In the genomic region with DNA sequence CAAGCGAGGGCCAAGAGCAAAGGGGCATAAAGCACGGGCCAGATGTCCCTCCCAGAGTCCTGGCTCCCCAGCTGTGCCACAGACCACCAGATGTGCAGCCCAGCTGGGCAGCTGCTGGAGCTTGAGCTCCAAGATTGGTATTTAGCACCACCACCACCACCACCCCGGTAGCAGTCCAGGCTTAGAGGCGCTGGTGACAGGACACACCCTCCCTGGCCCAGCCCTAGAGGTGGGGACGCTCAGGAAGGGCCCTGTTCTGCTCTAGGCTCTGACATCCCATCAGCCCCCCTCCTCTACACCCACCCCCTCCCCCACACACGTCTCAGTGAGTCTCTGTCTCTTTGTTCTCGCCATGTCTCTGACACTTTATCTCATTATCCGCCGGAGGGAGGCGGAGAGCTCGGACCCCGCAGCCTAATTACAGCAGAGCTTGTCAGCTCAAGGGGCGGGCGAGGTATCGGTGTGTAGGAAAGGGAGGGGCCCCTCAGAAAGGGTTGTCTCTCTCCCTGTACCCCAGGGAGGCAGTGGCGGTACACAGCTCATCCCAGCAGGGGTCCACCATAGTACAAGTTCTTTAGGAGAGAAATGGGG, we compare ENCODE assay signal across 8 mouse cellular contexts. TPM values are rescaled to one million over a fixed set of nuclear protein-coding genes. Genes with fewer than 3 reads are reported as not detected.
DNase-seq lines count a peak whose midpoint lies in the region; ATAC-seq lines count a peak whose summit lies in the region.

No protein-coding gene starts in this region.

- H3K9me3 ChIP-seq in heart, embryonic 13.5 days, result no peaks in the 10 kb centered on the region
- no peaks in the 10 kb centered on the region for H3K9me3 ChIP-seq in intestine, embryonic 15.5 days
- H3K9me3 ChIP-seq in neural tube, embryonic 11.5 days (ENCODE audit: control insufficient read depth, low read length), result no peaks in the 10 kb centered on the region

- peak overlapping the region; percentile 77 for H3K9ac ChIP-seq in heart, embryonic 13.5 days
- H3K9ac ChIP-seq in intestine, embryonic 15.5 days, result peak overlapping the region; percentile 24; the same call in 1 of the 2 replicates
- peak overlapping the region; percentile 9 for H3K9ac ChIP-seq in neural tube, embryonic 11.5 days (ENCODE audit: low read length)

- H3K27ac ChIP-seq in heart, embryonic 13.5 days (replicated peaks), result no peak overlapping the region
- H3K27ac ChIP-seq in intestine, embryonic 15.5 days, result peak overlapping the region; percentile 15; the same call in 1 of the 2 replicates
- H3K27ac ChIP-seq in neural tube, embryonic 11.5 days (ENCODE audit: low read depth, low read length), result peak overlapping the region; percentile 2; the same call in 1 of the 2 replicates

- intact Hi-C loops in gastrocnemius, postnatal 36 days (cut with DNase I), result loop anchor here (1.0 to 2.0 kb wide), 2 partner anchors 23 to 35 kb away; no protein-coding TSS in a partner anchor

- H3K4me3 ChIP-seq in heart, embryonic 13.5 days, result peak overlapping the region; percentile 43
- H3K4me3 ChIP-seq in intestine, embryonic 15.5 days (replicated peaks), result peak overlapping the region; percentile 16
- no peak overlapping the region for H3K4me3 ChIP-seq in neural tube, embryonic 11.5 days (ENCODE audit: low read depth, low read length)

- H3K36me3 ChIP-seq in heart, embryonic 13.5 days, result peaks cover 16% of the 10 kb centered on the region
- H3K36me3 ChIP-seq in intestine, embryonic 15.5 days, result peaks cover 12% of the 10 kb centered on the region; the same call in 1 of the 2 replicates
- H3K36me3 ChIP-seq in neural tube, embryonic 11.5 days (ENCODE audit: control insufficient read depth, insufficient read depth, low read length), result no peaks in the 10 kb centered on the region; the same call in 1 of the 2 replicates

- WGBS in heart, embryonic 13.5 days, result 1% methylated on average over 16 of the region's 16 CpGs
- 5% methylated on average over 15 of the region's 16 CpGs for WGBS in intestine, embryonic 15.5 days
- under 1% methylated on average over 16 of the region's 16 CpGs for WGBS in neural tube, embryonic 11.5 days

- peaks cover 77% of the 10 kb centered on the region for H3K4me1 ChIP-seq in heart, embryonic 13.5 days
- peaks cover 78% of the 10 kb centered on the region for H3K4me1 ChIP-seq in intestine, embryonic 15.5 days (replicated peaks)
- peaks cover 67% of the 10 kb centered on the region for H3K4me1 ChIP-seq in neural tube, embryonic 11.5 days (ENCODE audit: control insufficient read depth, insufficient read depth, low read length)

- peaks cover 93% of the 10 kb centered on the region for H3K27me3 ChIP-seq in heart, embryonic 13.5 days (replicated peaks)
- H3K27me3 ChIP-seq in intestine, embryonic 15.5 days (replicated peaks), result peaks cover 66% of the 10 kb centered on the region
- H3K27me3 ChIP-seq in neural tube, embryonic 11.5 days (ENCODE audit: control insufficient read depth, insufficient read depth, low read length), result peaks cover 39% of the 10 kb centered on the region

- DNase-seq in heart, adult 18-20 months, result no peak
- DNase-seq in neural tube, embryonic 11.5 days (ENCODE audit: low spot score), result peak; percentile 56
- no peak for DNase-seq in layer of hippocampus, adult 11-12 months (ENCODE audit: low spot score)
- no peak for DNase-seq in gastrocnemius, postnatal 36 days
- DNase-seq in ovary, postnatal 36 days (ENCODE audit: low spot score), result no peak

- H3K4me2 ChIP-seq in heart, embryonic 13.5 days, result peak overlapping the region; percentile 93
- peak overlapping the region; percentile 99 for H3K4me2 ChIP-seq in intestine, embryonic 15.5 days (replicated peaks)
- peak overlapping the region; percentile 39 for H3K4me2 ChIP-seq in neural tube, embryonic 11.5 days (ENCODE audit: low read depth)

- ATAC-seq in heart, embryonic 13.5 days (ENCODE audit: extremely low read depth, insufficient number of reproducible peaks, low FRiP score, low TSS enrichment), result 0 out of 2 replicates have a peak, but pooled peaks have one; percentile 3
- ATAC-seq in common myeloid progenitor, adult 5-6 weeks (replicated peaks; ENCODE audit: low read depth, poor library complexity, severe bottlenecking), result 0 out of 2 replicates have a peak, but pooled peaks have one; percentile 4
- ATAC-seq in intestine, embryonic 15.5 days, result peak; percentile 21
- ATAC-seq in neural tube, embryonic 11.5 days (ENCODE audit: insufficient read depth, low FRiP score, low TSS enrichment), result 0 out of 2 replicates have a peak, but pooled peaks have one; percentile 14

RNA-seq across cellular contexts. Expression of gene Ndufa4l2, which starts 1.2 kb away (rescaled TPM):
- 14.2 and 18.1 TPM in 2 replicates for polyA plus RNA-seq in heart, embryonic 13.5 days (2015; fragmentation: Nextera tagmentation; extraction: Ambion mirVana)
- 10 to 100 TPM; 23.9 to 27.0 TPM for total RNA-seq in heart, adult 18-20 months (2021)
- not detected in 2 replicates for total RNA-seq in common myeloid progenitor, adult 5-6 weeks (2017)
- 52.7 and 53.8 TPM in 2 replicates for polyA plus RNA-seq in intestine, embryonic 15.5 days (2015; fragmentation: Nextera tagmentation; extraction: Ambion mirVana)
- polyA plus RNA-seq in neural tube, embryonic 11.5 days (2014; fragmentation: Nextera tagmentation; extraction: Ambion mirVana), result 2.4 and 3.4 TPM in 2 replicates
- total RNA-seq in gastrocnemius, postnatal 36 days (2021), result 10 to 100 TPM; 11.0 to 11.3 TPM

RNA-seq across cellular contexts. Expression of gene Shmt2, which starts 8.6 kb away (rescaled TPM):
- 78.3 and 84.5 TPM in 2 replicates for polyA plus RNA-seq in heart, embryonic 13.5 days (2015; fragmentation: Nextera tagmentation; extraction: Ambion mirVana)
- total RNA-seq in heart, adult 18-20 months (2021), result 10 to 100 TPM; 39.3 to 44.7 TPM
- total RNA-seq in common myeloid progenitor, adult 5-6 weeks (2017), result 115 and 119 TPM in 2 replicates
- polyA plus RNA-seq in intestine, embryonic 15.5 days (2015; fragmentation: Nextera tagmentation; extraction: Ambion mirVana), result 147 and 149 TPM in 2 replicates
- 82.1 and 91.5 TPM in 2 replicates for polyA plus RNA-seq in neural tube, embryonic 11.5 days (2014; fragmentation: Nextera tagmentation; extraction: Ambion mirVana)
- total RNA-seq in gastrocnemius, postnatal 36 days (2021), result 10 to 100 TPM; 23.4 to 26.4 TPM

RNA-seq across cellular contexts. Expression of gene Stac3, which starts 12.1 kb away (rescaled TPM):
- polyA plus RNA-seq in heart, embryonic 13.5 days (2015; fragmentation: Nextera tagmentation; extraction: Ambion mirVana), result 0.76 and 1.0 TPM in 2 replicates
- under 1 TPM; 0.37 to 0.54 TPM for total RNA-seq in heart, adult 18-20 months (2021)
- not detected in 2 replicates for total RNA-seq in common myeloid progenitor, adult 5-6 weeks (2017)
- 0.41 and 0.74 TPM in 2 replicates for polyA plus RNA-seq in intestine, embryonic 15.5 days (2015; fragmentation: Nextera tagmentation; extraction: Ambion mirVana)
- polyA plus RNA-seq in neural tube, embryonic 11.5 days (2014; fragmentation: Nextera tagmentation; extraction: Ambion mirVana), result 0.50 and 0.95 TPM in 2 replicates
- total RNA-seq in gastrocnemius, postnatal 36 days (2021), result 100 to 1,000 TPM; 342 to 376 TPM

RNA-seq across cellular contexts. Expression of gene Nxph4, which starts 20.8 kb away (rescaled TPM):
- polyA plus RNA-seq in heart, embryonic 13.5 days (2015; fragmentation: Nextera tagmentation; extraction: Ambion mirVana), result 0.62 TPM in 2 replicates
- under 1 TPM; 0.35 to 0.39 TPM for total RNA-seq in heart, adult 18-20 months (2021)
- total RNA-seq in common myeloid progenitor, adult 5-6 weeks (2017), result not detected in 2 replicates
- polyA plus RNA-seq in intestine, embryonic 15.5 days (2015; fragmentation: Nextera tagmentation; extraction: Ambion mirVana), result 4.9 and 5.7 TPM in 2 replicates
- polyA plus RNA-seq in neural tube, embryonic 11.5 days (2014; fragmentation: Nextera tagmentation; extraction: Ambion mirVana), result 45.7 and 46.8 TPM in 2 replicates
- total RNA-seq in gastrocnemius, postnatal 36 days (2021), result under 1 TPM; 0.20 TPM

Comparison
In these comparisons a context has a peak if more than half of its experiments do, and no peak if none do; other contexts are left out.
1. H3K4me2 ChIP-seq: peak in every context shown above with its lines; median percentile 99 in intestine, embryonic 15.5 days; 93 in heart, embryonic 13.5 days; 39 in neural tube, embryonic 11.5 days.
2. H3K9ac ChIP-seq: peak in every context shown above with its lines; median percentile 77 in heart, embryonic 13.5 days; 24 in intestine, embryonic 15.5 days; 9 in neural tube, embryonic 11.5 days.
3. RNA of gene Ndufa4l2, which starts 1.2 kb away (total RNA-seq): 23.9 to 27.0 TPM in heart, adult 18-20 months and 11.0 to 11.3 TPM in gastrocnemius, postnatal 36 days; not detected in common myeloid progenitor, adult 5-6 weeks; every median in the first group is over 10 times any median in the second.
4. RNA of gene Stac3, which starts 12.1 kb away (total RNA-seq): 342 to 376 TPM in gastrocnemius, postnatal 36 days; 0.37 to 0.54 TPM in heart, adult 18-20 months and not detected in common myeloid progenitor, adult 5-6 weeks; every median in the first group is over 100 times any median in the second.
5. Peak in every context shown above with its lines, with median percentiles within 50 percentile points of each other: ATAC-seq.